Mouse (Mus musculus): ENCODE data around the gene Bpifa5. TPM values are rescaled to one million over a fixed set of nuclear protein-coding genes. Genes with fewer than 3 reads are reported as not detected.
A peak's percentile ranks its signal among the peaks of the same experiment; 100 is the strongest.

The Bpifa5 gene
- polyA plus RNA-seq, 1 experiment from 2014 or later: not detected

DNA sequence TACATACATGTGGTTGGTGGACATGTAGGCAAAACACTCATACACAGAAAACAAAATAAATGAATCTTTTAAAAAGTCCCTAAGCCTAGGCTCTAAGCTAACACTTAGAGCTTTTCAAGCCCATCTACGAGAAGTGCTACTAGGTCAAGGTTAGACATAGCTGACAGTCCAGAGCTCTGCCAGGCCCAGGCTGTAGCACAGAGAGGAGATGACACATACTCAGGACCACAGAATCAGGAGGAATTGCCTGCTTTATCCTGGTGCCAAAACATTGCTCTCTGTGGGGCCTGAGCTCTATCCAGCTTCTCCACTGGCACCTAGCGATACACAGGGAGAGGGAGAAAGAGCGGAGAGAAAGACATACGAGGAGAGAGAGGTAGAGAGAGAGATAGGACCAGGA is 30.7 kb downstream of the Bpifa5 start:
- 89% methylated on average over 4 of the region's 4 CpGs for WGBS
- Histone ChIP-seq H3K4me3 (ENCODE audit: low read length) (no peak overlapping the region), H3K27me3 (replicated peaks; ENCODE audit: control insufficient read depth, insufficient read depth, low read length) (no peaks in the 10 kb centered on the region), H3K27ac (ENCODE audit: low read depth, low read length) (no peak overlapping the region), H3K9ac (ENCODE audit: low read depth, low read length) (no peak overlapping the region), H3K4me1 (ENCODE audit: control insufficient read depth, insufficient read depth, low read depth, low read length) (no peaks in the 10 kb centered on the region), H3K36me3 (ENCODE audit: control insufficient read depth, insufficient read depth, low read length) (no peaks in the 10 kb centered on the region), H3K4me2 (ENCODE audit: low read length) (no peak overlapping the region), H3K9me3 (ENCODE audit: control insufficient read depth, low read length) (no peaks in the 10 kb centered on the region)
- ATAC-seq: no peak

DNA sequence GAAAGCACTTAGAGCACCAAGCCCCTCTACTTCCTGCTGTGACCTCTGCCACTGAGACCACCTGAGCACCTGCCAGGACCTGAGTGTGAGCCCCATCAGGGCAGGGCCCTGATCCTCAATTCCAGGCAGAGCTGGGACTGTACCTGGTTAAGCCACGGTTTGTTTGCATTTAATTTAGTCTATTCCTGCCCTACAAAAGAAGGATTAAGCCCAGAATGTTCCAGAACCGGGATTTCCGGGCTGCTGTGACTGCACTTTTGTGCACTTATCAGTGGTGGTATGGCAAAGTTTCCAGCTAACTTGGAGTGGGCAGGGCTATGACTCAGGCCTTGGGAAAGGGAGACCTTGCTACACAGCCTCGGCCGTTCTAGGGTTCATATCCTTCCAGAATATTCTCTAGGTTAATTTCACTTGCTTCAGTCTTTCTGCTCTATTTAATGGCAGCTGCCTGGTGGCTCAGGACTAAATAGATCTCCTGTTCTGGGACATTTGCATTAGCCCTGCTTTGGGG is 31.6 kb downstream of the Bpifa5 start:
- no peak overlapping the region for H3K4me3 ChIP-seq (ENCODE audit: low read length)
- no peaks in the 10 kb centered on the region for H3K9me3 ChIP-seq (ENCODE audit: control insufficient read depth, low read length)
- no peak overlapping the region for H3K4me2 ChIP-seq (ENCODE audit: low read length)
- no peak overlapping the region for H3K27ac ChIP-seq (ENCODE audit: low read depth, low read length)
- no peaks in the 10 kb centered on the region for H3K27me3 ChIP-seq (replicated peaks; ENCODE audit: control insufficient read depth, insufficient read depth, low read length)
- no peak for ATAC-seq
- H3K4me1 ChIP-seq (ENCODE audit: control insufficient read depth, insufficient read depth, low read depth, low read length): no peaks in the 10 kb centered on the region
- H3K9ac ChIP-seq (ENCODE audit: low read depth, low read length): no peak overlapping the region
- no peaks in the 10 kb centered on the region for H3K36me3 ChIP-seq (ENCODE audit: control insufficient read depth, insufficient read depth, low read length)
- WGBS: 81% methylated on average over 5 of the region's 5 CpGs

GRCm38 (mm10) chr2:154197036-154197435 is 34.6 kb downstream of the Bpifa5 start:
- Histone ChIP-seq H3K27ac (ENCODE audit: low read depth, low read length) (no peak overlapping the region), H3K36me3 (ENCODE audit: control insufficient read depth, insufficient read depth, low read length) (no peaks in the 10 kb centered on the region), H3K9me3 (ENCODE audit: control insufficient read depth, low read length) (no peaks in the 10 kb centered on the region), H3K4me3 (ENCODE audit: low read length) (no peak overlapping the region), H3K4me2 (ENCODE audit: low read length) (no peak overlapping the region), H3K9ac (ENCODE audit: low read depth, low read length) (no peak overlapping the region), H3K4me1 (ENCODE audit: control insufficient read depth, insufficient read depth, low read depth, low read length) (no peaks in the 10 kb centered on the region), H3K27me3 (replicated peaks; ENCODE audit: control insufficient read depth, insufficient read depth, low read length) (no peaks in the 10 kb centered on the region)
- ATAC-seq: no peak
- 94% methylated on average over 9 of the region's 9 CpGs for WGBS

GRCm38 (mm10) chr2:154204630-154205029 is 42.2 kb downstream of the Bpifa5 start:
- H3K4me3 ChIP-seq (ENCODE audit: low read length): no peak overlapping the region
- 86% methylated on average over 4 of the region's 4 CpGs for WGBS
- H3K9me3 ChIP-seq (ENCODE audit: control insufficient read depth, low read length): no peaks in the 10 kb centered on the region
- H3K4me2 ChIP-seq (ENCODE audit: low read length): no peak overlapping the region
- no peak overlapping the region for H3K9ac ChIP-seq (ENCODE audit: low read depth, low read length)
- no peaks in the 10 kb centered on the region for H3K4me1 ChIP-seq (ENCODE audit: control insufficient read depth, insufficient read depth, low read depth, low read length)
- no peak for ATAC-seq
- H3K36me3 ChIP-seq (ENCODE audit: control insufficient read depth, insufficient read depth, low read length): no peaks in the 10 kb centered on the region
- H3K27me3 ChIP-seq (replicated peaks; ENCODE audit: control insufficient read depth, insufficient read depth, low read length): no peaks in the 10 kb centered on the region
- no peak overlapping the region for H3K27ac ChIP-seq (ENCODE audit: low read depth, low read length)

GRCm38 (mm10) chr2:154206908-154207307 is 44.5 kb downstream of the Bpifa5 start:
- no peak for ATAC-seq

GRCm38 (mm10) chr2:154209112-154209511 is 46.7 kb downstream of the Bpifa5 start:
- no peak overlapping the region for H3K4me2 ChIP-seq (ENCODE audit: low read length)
- no peaks in the 10 kb centered on the region for H3K27me3 ChIP-seq (replicated peaks; ENCODE audit: control insufficient read depth, insufficient read depth, low read length)
- 9% methylated on average over 3 of the region's 3 CpGs for WGBS
- peak; percentile 42; the same call in 1 of the 2 replicates for ATAC-seq
- H3K9ac ChIP-seq (ENCODE audit: low read depth, low read length): no peak overlapping the region
- no peaks in the 10 kb centered on the region for H3K36me3 ChIP-seq (ENCODE audit: control insufficient read depth, insufficient read depth, low read length)
- no peak overlapping the region for H3K27ac ChIP-seq (ENCODE audit: low read depth, low read length)
- H3K4me3 ChIP-seq (ENCODE audit: low read length): no peak overlapping the region
- H3K9me3 ChIP-seq (ENCODE audit: control insufficient read depth, low read length): no peaks in the 10 kb centered on the region
- H3K4me1 ChIP-seq (ENCODE audit: control insufficient read depth, insufficient read depth, low read depth, low read length): no peaks in the 10 kb centered on the region; the same call in 1 of the 2 replicates

More at GRCm38 (mm10) chr2:154206908-154207307, 44.5 kb downstream of the Bpifa5 start:
- Histone ChIP-seq H3K27me3 (replicated peaks; ENCODE audit: control insufficient read depth, insufficient read depth, low read length) (no peaks in the 10 kb centered on the region), H3K27ac (ENCODE audit: low read depth, low read length) (no peak overlapping the region), H3K4me2 (ENCODE audit: low read length) (no peak overlapping the region), H3K4me3 (ENCODE audit: low read length) (no peak overlapping the region), H3K4me1 (ENCODE audit: control insufficient read depth, insufficient read depth, low read depth, low read length) (no peaks in the 10 kb centered on the region; the same call in 1 of the 2 replicates), H3K36me3 (ENCODE audit: control insufficient read depth, insufficient read depth, low read length) (no peaks in the 10 kb centered on the region), H3K9ac (ENCODE audit: low read depth, low read length) (no peak overlapping the region), H3K9me3 (ENCODE audit: control insufficient read depth, low read length) (no peaks in the 10 kb centered on the region)
- 67% methylated on average over 7 of the region's 7 CpGs for WGBS

- H3K9ac ChIP-seq (ENCODE audit: low read depth, low read length): no peak overlapping the region
- H3K27ac ChIP-seq (ENCODE audit: low read depth, low read length): no peak overlapping the region
- H3K4me3 ChIP-seq (ENCODE audit: low read length): no peak overlapping the region
- H3K27me3 ChIP-seq (replicated peaks; ENCODE audit: control insufficient read depth, insufficient read depth, low read length): no peaks in the 10 kb centered on the region
- H3K4me2 ChIP-seq (ENCODE audit: low read length): no peak overlapping the region
- H3K4me1 ChIP-seq (ENCODE audit: control insufficient read depth, insufficient read depth, low read depth, low read length): no peaks in the 10 kb centered on the region; the same call in 1 of the 2 replicates
- H3K36me3 ChIP-seq (ENCODE audit: control insufficient read depth, insufficient read depth, low read length): no peaks in the 10 kb centered on the region
- WGBS: 29% methylated on average over 1 of the region's 1 CpGs
- peak; percentile 73 for ATAC-seq
- H3K9me3 ChIP-seq (ENCODE audit: control insufficient read depth, low read length): no peaks in the 10 kb centered on the region
Observed at GRCm38 (mm10) chr2:154211121-154211520, 48.7 kb downstream of the Bpifa5 start.

DNA sequence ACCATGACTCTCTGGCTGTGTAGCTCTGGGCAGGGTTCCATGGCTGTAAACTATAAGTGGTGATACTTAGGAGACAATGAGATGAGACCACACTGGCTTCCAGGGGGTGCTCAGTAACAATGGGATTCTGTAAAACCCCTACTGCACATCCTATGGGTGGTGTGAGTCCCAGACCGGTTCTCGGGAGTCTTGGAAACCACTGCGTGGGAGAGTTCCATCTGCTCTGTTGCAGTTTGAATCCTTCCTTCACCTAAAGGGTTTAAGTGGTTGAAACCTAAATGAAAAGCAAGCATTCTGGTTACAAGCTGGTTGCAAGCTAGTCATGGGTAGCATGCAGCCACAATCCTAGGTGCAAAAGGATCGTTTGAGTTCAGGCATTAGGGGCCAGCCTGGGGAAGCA is 49.5 kb downstream of the Bpifa5 start:
- Histone ChIP-seq H3K4me2 (ENCODE audit: low read length) (no peak overlapping the region), H3K4me1 (ENCODE audit: control insufficient read depth, insufficient read depth, low read depth, low read length) (no peaks in the 10 kb centered on the region; the same call in 1 of the 2 replicates), H3K27me3 (replicated peaks; ENCODE audit: control insufficient read depth, insufficient read depth, low read length) (no peaks in the 10 kb centered on the region), H3K36me3 (ENCODE audit: control insufficient read depth, insufficient read depth, low read length) (no peaks in the 10 kb centered on the region), H3K4me3 (ENCODE audit: low read length) (no peak overlapping the region), H3K9me3 (ENCODE audit: control insufficient read depth, low read length) (no peaks in the 10 kb centered on the region), H3K9ac (ENCODE audit: low read depth, low read length) (no peak overlapping the region), H3K27ac (ENCODE audit: low read depth, low read length) (no peak overlapping the region)
- ATAC-seq: no peak
- 89% methylated on average over 4 of the region's 4 CpGs for WGBS

DNA sequence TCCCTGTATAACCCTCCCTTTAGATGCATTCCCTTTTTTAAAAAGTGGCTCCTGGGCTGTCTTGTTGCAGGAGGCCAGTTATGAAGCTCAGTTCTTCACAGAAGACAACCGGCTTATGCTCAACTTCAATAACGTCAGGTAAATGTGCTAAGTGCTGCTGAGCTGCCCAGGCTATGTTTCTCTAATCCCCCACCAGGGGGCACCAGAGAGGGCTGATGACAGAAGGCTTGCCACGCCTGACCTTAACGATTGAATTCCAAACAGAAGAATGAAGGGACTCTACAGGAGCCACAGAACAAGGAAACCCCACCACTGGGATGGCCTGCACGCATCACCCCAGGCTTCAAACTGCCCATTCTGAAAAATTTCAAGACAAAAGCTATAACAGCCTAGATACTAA is 52.8 kb downstream of the Bpifa5 start:
- Histone ChIP-seq H3K4me1 (ENCODE audit: control insufficient read depth, insufficient read depth, low read depth, low read length) (no peaks in the 10 kb centered on the region; the same call in 1 of the 2 replicates), H3K4me2 (ENCODE audit: low read length) (no peak overlapping the region), H3K27me3 (replicated peaks; ENCODE audit: control insufficient read depth, insufficient read depth, low read length) (no peaks in the 10 kb centered on the region), H3K27ac (ENCODE audit: low read depth, low read length) (no peak overlapping the region), H3K36me3 (ENCODE audit: control insufficient read depth, insufficient read depth, low read length) (no peaks in the 10 kb centered on the region), H3K9me3 (ENCODE audit: control insufficient read depth, low read length) (no peaks in the 10 kb centered on the region), H3K4me3 (ENCODE audit: low read length) (no peak overlapping the region), H3K9ac (ENCODE audit: low read depth, low read length) (no peak overlapping the region)
- 15% methylated on average over 5 of the region's 5 CpGs for WGBS
- ATAC-seq: no peak
